Mouse (Mus musculus): ENCODE measurements around the gene Dbp.

Gene Dbp

GRCm38 (mm10) chr7:45710477-45711191 is 5.7 kb downstream of the Dbp start:
- CTCF ChIA-PET, result no interaction called here

- CTCF ChIA-PET, result no interaction called here
Measured at GRCm38 (mm10) chr7:45711316-45712021, 6.6 kb downstream of the Dbp start.

GRCm38 (mm10) chr7:45712022-45712757 is 7.3 kb downstream of the Dbp start:
- CTCF ChIA-PET, result interaction anchor here (0.6 kb wide), 1 partner anchor 64 kb away, joined by 6 read pairs; no protein-coding TSS in a partner anchor

GRCm38 (mm10) chr7:45713396-45713795 is 8.5 kb downstream of the Dbp start:
- CTCF ChIA-PET, result no interaction called here

- CTCF ChIA-PET, result interaction anchor here (0.9 kb wide), 1 partner anchor 9 kb away, joined by 3 read pairs; the partner anchor contains the start of gene Dbp
Measured at GRCm38 (mm10) chr7:45713881-45714520, 9.1 kb downstream of the Dbp start.

- CTCF ChIA-PET, result interaction anchor here (0.7 to 0.9 kb wide), 2 partner anchors 9 to 204 kb away, joined by 3 read pairs; partner anchors contain the start of gene Dbp
Measured at GRCm38 (mm10) chr7:45714630-45715089, 9.8 kb downstream of the Dbp start.

- CTCF ChIA-PET, result interaction anchor here (0.7 kb wide), 1 partner anchor 204 kb away, joined by 3 read pairs; no protein-coding TSS in a partner anchor
Measured at GRCm38 (mm10) chr7:45715090-45715708, 10.3 kb downstream of the Dbp start, which contains the start of gene Rpl18. TSS of gene Rpl18 (plus strand) at chr7:45715457.

GRCm38 (mm10) chr7:45715741-45716459 is 11.0 kb downstream of the Dbp start:
- CTCF ChIA-PET, result no interaction called here

GRCm38 (mm10) chr7:45716460-45716857 is 11.6 kb downstream of the Dbp start:
- CTCF ChIA-PET, result interaction anchor here (0.6 to 1.2 kb wide), 2 partner anchors 12 to 83 kb away, joined by 3 to 11 read pairs; partner anchors contain the start of gene Dbp

- CTCF ChIA-PET, result interaction anchor here (0.5 to 1.2 kb wide), 4 partner anchors 9 to 158 kb away, joined by 3 to 11 read pairs (median 8); partner anchors contain the start of gene Dbp
Measured at GRCm38 (mm10) chr7:45716952-45717917, 12.3 kb downstream of the Dbp start.

- CTCF ChIA-PET, result interaction anchor here (0.9 to 1.2 kb wide), 2 partner anchors 10 to 13 kb away, joined by 3 to 8 read pairs; partner anchors contain the start of gene Dbp
Measured at GRCm38 (mm10) chr7:45717918-45718297, 13.0 kb downstream of the Dbp start, which contains the start of gene Sphk2. TSS of gene Sphk2 (minus strand) at chr7:45718002.

- CTCF ChIA-PET, result interaction anchor here (1.0 kb wide), 1 partner anchor 155 kb away, joined by 3 read pairs; no protein-coding TSS in a partner anchor
Measured at GRCm38 (mm10) chr7:45718331-45718730, 13.4 kb downstream of the Dbp start.

- CTCF ChIA-PET, result interaction anchor here (0.6 to 1.0 kb wide), 3 partner anchors 147 to 214 kb away, joined by 3 to 10 read pairs (median 3); no protein-coding TSS in a partner anchor
Measured at GRCm38 (mm10) chr7:45719180-45719579, 14.3 kb downstream of the Dbp start.

GRCm38 (mm10) chr7:45719738-45720412 is 15.0 kb downstream of the Dbp start:
- CTCF ChIA-PET, result no interaction called here

GRCm38 (mm10) chr7:45720413-45721233 is 15.7 kb downstream of the Dbp start, which contains the start of gene Fam83e:
TSS of gene Fam83e (plus strand) at chr7:45721212.
- CTCF ChIA-PET, result no interaction called here

- CTCF ChIA-PET, result no interaction called here
Measured at GRCm38 (mm10) chr7:45721234-45721571, 16.3 kb downstream of the Dbp start.

GRCm38 (mm10) chr7:45721642-45722347 is 16.9 kb downstream of the Dbp start:
- CTCF ChIA-PET, result no interaction called here
